Mouse (Mus musculus) left cerebral cortex, postnatal 36 days (tissue): ENCODE results near the gene Stard3. TPM values are rescaled to one million over a fixed set of nuclear protein-coding genes. Genes with fewer than 3 reads are reported as not detected.
"Not testable (repeated sequence)": the region's sequence is repeated elsewhere in the genome, so short reads cannot be mapped to it uniquely, and the experiment has no call there.

Experiments used
- DNase-seq, 2 experiments: peaks; one replicate each; pipeline ENCODE4 v3.0.0; 2021 to 2022; ENCODE audit warnings: low spot score in 2 of 2, mixed read lengths in 1 of 2
- intact Hi-C: fragments of 180-260 bp; cut with DNase I; formaldehyde crosslinking; loops from one replicate; pipeline ENCODE4 v1.15.1; 2025
- total RNA-seq, 2 experiments: library from RNA; stranded (reverse); gene quantifications; 2 replicates each; pipeline ENCODE4 v1.2.3; 2021

Stard3 gene
- total RNA-seq, 2 experiments from 2014 or later, result 35.9 to 39.3 TPM

DNA sequence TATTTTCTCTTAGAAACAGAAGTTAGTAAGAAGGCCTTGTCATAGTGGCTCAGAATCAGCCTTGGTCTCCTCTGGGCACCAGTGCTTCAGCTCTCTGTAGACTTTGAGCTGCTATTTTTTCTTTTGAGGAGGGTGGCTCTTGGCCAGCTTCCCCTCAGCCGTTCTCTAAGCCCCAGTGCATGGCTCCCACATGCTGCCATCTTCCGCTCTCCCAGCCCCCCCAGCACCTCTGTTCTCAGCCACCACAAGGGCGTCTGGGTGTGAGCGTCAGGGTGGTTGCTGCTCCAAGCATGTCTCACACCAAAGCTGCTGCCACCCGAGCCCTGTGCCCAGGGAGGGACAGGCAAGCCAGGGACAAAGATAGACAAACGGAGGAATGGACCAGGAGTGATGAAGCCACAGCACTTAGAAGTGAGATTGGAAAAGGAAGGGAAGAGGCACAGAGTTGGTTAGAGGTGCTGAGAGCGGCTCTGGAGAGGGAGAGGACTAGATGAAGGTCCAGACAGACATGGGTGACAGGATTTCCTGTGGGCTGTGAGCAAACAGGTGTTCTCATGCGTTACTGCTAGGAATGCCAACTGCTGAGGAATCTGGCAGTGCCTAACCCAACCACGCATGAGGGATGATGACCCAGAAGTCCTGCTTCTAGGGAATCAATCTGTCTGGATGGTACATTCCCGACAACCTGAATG lies 9.1 kb downstream of the Stard3 start:
- peak; percentile 51 to 67 for DNase-seq
- intact Hi-C loops, result no loop called here

GRCm38 (mm10) chr11:98367863-98368186 lies 9.7 kb downstream of the Stard3 start:
- intact Hi-C loops, result no loop called here

GRCm38 (mm10) chr11:98369337-98369736 lies 11.2 kb downstream of the Stard3 start:
- DNase-seq, result peak in 1 of 2 experiments; percentile 46
- intact Hi-C loops, result no loop called here

More at GRCm38 (mm10) chr11:98367863-98368186, 9.7 kb downstream of the Stard3 start:
- no peak for DNase-seq

- intact Hi-C loops, result no loop called here
- no peak for DNase-seq
Measured at GRCm38 (mm10) chr11:98370588-98370987, 12.4 kb downstream of the Stard3 start.

DNA sequence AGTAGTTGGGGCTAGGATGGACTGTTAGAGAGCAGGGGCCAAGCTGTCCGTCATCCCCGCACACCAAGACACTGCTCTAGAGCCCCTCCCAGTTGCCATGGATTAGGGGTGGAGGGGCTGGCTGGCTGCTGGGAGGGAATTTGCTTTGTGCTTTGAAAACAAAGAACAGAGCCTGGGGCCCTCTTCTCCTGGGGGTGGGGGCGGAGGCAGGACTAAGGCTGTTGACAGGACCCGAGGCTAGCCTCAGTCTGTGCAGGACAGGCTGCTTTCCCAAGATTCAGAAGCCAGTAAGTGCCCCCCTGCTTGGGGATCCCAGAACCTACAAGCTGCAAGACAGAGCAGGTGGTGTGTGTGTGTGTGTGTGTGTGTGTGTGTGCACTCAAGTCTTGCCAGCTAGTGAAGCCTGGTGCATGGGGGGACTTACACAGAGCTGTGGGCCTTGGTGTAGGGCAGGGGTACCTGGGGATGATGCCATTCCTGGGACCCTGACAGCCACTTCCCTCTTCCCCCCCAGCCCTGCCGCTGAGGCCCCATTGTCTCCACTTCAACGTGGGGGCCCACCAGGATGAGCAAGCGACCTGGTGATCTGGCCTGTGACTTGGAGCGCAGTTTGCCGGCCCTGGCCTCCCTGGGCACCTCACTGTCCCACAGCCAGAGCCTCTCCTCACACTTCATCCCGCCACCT lies 13.5 kb downstream of the Stard3 start:
- DNase-seq, result no peak
- intact Hi-C loops, result no loop called here

- intact Hi-C loops, result no loop called here
- no peak for DNase-seq
Measured at GRCm38 (mm10) chr11:98372406-98372805, 14.2 kb downstream of the Stard3 start.

GRCm38 (mm10) chr11:98373244-98373643 lies 15.1 kb downstream of the Stard3 start:
- DNase-seq, result no peak
- intact Hi-C loops, result no loop called here

GRCm38 (mm10) chr11:98374266-98374665 lies 16.1 kb downstream of the Stard3 start:
- DNase-seq, result no peak
- intact Hi-C loops, result no loop called here

DNA sequence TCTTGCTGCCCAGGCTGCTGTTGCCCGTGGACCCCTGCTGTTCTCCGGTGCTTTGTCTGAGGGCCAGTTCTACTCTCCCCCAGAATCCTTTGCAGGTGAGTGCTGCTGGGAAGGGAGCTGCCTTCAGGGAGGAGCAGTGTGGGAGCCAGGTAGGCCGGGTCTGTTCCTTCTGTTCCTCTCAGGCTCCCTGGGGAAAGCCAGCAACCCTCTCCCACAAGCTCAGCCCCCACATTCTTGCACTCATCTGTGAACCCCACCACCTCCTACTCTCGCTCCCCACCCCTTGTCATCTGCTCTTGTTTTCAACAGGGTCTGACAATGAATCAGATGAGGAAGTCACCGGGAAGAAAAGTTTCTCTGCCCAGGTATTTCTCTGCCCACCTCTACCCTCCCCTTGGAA lies 18.6 kb downstream of the Stard3 start:
- intact Hi-C loops, result no loop called here
- peak in 1 of 2 experiments; percentile 36 for DNase-seq

GRCm38 (mm10) chr11:98377787-98378186 lies 19.6 kb downstream of the Stard3 start:
- intact Hi-C loops, result no loop called here
- DNase-seq, result no peak

DNA sequence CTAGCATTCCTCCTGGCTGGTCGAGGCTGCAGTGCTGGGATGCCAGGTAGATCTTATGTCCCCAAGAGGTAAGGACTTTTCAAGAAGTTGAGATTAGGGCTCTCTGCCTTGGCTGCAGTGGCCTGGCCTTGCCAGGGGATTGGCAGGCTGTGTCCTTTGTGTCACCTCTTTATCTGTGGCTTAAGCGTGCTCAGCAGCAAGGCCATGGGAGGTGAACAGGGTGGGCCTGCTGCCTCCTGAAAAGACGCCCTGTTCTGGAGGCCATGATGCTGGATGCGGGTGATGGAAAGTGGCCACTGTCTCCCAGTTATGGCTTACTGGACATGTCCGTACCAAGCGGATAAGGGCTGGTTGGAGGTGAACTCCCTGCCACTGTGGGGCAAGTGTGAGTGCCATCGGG lies 21.2 kb downstream of the Stard3 start:
- intact Hi-C loops, result no loop called here
- no peak for DNase-seq

GRCm38 (mm10) chr11:98380106-98380505 lies 21.9 kb downstream of the Stard3 start:
- DNase-seq, result no peak
- intact Hi-C loops, result no loop called here

GRCm38 (mm10) chr11:98381651-98382050 lies 23.5 kb downstream of the Stard3 start:
- intact Hi-C loops, result no loop called here
- DNase-seq, result no peak

DNA sequence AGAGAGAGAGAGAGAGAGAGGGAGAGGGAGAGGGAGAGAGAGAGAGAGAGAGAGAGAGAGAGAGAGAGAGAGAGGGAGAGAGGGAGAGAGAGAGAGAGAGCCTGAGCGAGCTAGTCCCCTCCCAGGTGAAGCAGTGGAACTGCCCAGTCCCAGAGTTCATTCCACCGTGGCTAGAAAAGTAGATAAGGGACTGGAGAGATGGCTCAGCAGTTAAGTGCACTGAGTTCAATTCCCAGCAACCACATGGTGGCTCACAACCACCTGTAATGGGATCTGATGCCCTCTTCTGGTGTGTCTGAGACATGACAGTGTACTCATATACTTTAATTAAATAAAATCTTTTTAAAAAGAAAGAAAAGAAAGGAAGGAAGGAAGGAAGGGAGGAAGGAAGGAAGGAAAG lies 24.2 kb downstream of the Stard3 start:
- DNase-seq, intact Hi-C loops: not testable (repeated sequence)

DNA sequence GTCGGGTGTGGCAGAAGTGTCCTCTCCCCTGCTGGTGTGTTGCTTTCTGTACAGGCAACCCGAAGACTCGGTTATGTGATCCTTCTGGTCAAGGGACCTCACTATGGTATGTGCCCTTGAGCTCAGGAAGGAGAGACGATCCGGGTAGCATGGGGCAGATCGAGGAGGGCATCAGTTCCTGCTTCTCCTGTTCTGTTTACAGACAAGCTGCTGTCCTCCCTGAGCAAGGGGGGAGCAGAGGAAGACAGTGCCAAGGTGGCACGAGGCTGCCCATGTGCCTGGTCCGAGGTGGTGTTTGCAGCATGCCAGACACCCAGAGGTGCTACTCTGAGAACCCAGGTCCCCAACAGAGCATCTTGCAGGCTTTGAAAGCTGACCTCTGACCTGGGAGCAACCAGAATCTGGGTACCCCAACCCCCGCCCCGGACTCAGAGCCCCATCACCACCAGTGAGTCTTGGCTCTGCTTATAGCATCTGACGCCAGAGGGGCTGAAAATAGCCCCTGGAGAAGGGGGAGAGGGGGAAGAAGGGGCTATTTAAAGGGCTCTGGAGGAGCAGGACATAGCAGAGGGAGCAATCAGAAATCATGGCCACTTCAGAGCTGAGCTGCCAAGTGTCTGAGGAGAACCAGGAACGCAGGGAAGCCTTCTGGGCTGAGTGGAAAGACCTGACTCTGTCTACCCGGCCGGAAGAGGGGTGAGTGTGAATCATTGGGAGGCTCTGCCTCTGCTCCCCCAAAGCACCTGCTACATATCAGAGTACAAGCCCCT lies 25.3 kb downstream of the Stard3 start, which contains the start of gene Tcap:
Gene Tcap (plus strand): TSS at position 551 of the 770 bp plus-strand sequence.
- no peak for DNase-seq
- intact Hi-C loops, result no loop called here

DNA sequence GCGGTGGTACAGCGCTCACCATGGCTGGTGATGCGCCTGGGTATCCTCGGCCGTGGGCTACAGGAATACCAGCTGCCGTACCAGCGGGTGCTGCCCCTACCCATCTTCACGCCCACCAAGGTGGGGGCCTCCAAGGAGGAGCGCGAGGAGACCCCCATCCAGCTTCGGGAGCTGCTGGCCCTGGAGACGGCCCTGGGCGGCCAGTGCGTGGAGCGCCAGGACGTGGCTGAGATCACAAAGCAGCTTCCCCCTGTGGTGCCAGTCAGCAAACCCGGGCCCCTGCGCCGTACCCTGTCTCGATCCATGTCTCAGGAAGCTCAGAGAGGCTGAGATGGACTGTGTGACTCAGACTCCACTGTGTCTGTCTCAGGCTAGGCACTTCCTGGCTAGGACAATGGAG lies 26.0 kb downstream of the Stard3 start:
- intact Hi-C loops, result no loop called here

GRCm38 (mm10) chr11:98384721-98385637 lies 26.8 kb downstream of the Stard3 start:
- DNase-seq, result no peak
- intact Hi-C loops, result loop anchor here (5.0 kb wide), 1 partner anchor 118 kb away; no protein-coding TSS in a partner anchor

More for the DNA sequence above, 26.0 kb downstream of the Stard3 start:
- DNase-seq, result no peak

DNA sequence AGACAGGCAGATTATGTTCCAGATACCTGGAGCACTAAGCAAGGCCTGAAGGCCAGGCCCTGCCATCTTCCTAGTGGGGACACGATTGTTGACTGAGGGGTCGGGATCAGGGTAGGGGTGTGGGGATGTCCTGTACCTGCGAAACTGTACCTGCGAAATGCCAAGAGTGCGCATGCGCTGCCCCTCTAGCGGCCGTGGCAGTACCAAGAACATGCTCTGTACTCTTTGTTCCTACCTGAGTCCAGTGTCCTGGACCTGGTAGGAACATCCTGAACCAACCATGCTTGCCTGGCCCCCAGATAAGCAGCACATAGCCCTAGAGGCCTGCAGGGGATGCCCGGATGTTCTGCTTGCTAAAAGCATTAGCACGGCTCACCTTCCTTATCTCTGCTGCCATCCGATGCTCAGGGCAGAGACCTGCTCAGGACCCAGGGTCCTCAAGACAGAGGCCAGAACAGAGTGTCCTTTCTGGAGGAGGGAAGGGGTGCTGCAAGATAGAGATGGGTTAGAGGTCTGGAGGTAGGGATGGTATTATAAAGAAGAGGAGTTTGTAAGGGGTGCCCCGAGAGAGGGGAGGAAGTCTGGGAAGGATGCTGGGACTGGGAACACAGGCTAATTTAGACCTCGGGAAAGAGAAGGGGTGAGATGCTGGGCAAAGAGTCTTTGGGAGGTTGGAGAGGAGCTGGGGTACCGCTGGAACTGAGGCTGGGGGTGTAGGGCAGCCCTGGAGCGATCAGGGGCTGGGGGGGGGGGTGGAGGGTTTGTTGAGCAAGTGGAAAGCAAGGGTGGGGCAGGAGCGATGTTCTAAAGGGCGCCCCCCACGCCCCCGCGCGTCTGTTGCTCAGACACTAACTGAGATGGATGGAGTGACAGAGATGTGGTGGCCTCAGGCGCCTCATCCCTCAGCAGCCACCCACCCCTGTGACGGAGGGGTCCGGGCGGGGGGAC lies 27.7 kb downstream of the Stard3 start, which contains the start of gene Pnmt:
Gene Pnmt (plus strand): TSS at position 813 of the 948 bp plus-strand sequence.
- intact Hi-C loops, result loop anchor here (5.0 kb wide), 1 partner anchor 119 kb away; no protein-coding TSS in a partner anchor
- DNase-seq, result no peak
